Mouse (Mus musculus): ENCODE results near the gene Slc29a1.
"Not testable (repeated sequence)": the region's sequence is repeated elsewhere in the genome, so short reads cannot be mapped to it uniquely, and the experiment has no call there.

Gene Slc29a1

GRCm38 (mm10) chr17:45599446-45600242, at the start of gene Slc29a1:
TSS of gene Slc29a1 (minus strand) at chr17:45599606.
- in situ Hi-C loops (cut with MboI, MseI), result loop anchor here (10.0 kb wide), 1 partner anchor 1415 kb away; the partner anchor contains the start of gene Ubr2

DNA sequence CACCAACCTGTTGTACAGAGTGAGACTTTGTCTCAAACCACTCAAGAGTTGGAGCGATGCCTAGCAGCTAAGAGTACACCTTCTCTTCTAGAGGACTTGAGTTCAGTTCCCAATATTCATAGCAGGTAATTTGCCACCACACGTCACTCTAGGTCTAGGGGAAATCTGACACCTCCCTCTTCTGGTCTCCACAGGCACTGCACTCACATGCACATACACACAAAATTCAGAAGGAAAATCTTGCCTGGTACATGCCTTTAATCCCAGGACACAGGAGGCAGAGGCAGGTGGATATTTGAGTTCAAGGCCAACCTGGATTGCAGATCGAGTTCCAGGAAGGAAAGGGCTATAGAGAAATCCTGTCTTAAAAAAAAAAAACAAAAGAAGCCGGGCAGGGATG, 44.8 kb upstream of the Slc29a1 start:
- in situ Hi-C loops (cut with MboI, MseI), result no loop called here

DNA sequence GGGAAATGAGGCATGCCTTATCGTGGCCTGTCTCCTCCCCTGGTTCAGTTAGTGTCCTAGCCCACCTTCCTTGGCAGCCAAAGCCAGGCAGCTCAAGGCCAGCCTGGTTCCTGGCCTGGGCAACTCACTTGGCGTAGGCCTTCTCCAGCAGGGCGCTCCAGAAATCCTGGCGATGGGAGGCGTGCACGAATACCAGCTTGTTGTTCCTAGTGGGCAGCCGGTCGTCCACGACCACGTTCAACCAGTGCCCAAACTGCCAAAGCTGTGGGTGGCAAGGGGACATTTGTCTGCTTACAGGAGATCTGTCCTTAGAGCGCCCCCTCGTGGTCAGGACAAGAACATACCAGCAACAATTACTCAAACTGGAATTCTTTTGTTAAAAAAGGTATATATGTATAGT, 43.3 kb upstream of the Slc29a1 start:
- in situ Hi-C loops (cut with MboI, MseI), result no loop called here

- in situ Hi-C loops (cut with MboI, MseI), result no loop called here
Observed at GRCm38 (mm10) chr17:45641981-45642380, 42.6 kb upstream of the Slc29a1 start.

DNA sequence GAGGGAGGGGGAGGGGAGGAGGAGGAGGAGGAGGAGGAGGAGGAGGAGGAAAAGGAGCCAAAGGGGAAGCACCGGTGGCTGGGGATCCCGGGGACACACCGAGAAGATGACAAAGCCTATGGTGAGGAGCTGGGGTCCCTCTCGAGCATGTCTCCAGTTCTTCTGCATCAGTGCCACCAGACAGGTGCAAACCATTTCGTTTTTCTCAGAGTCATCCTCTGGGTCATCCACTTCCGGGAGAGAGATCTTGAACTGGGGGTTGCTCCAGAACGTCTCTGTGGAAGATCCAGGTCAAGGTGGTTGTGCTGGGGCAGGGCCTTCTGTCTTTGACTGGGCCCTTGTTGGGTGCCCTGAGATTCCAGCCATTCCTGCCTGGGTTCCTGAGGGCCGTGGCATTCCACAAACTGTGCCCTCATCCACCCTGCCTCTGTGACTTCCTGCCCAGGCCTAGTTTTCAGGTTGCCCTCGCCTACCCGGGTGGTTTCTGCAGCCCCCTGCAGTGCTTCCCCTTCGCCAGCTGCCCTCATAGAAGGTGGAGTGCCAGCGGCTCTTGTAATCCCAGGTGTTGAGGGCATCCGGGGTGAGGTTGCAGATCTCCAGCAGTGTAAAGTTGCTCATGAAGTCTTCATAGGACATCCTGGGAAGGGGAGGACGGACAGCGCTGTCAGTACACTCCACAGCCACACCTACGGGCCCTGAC, 39.3 kb upstream of the Slc29a1 start:
- in situ Hi-C loops (cut with MboI, MseI), result no loop called here

DNA sequence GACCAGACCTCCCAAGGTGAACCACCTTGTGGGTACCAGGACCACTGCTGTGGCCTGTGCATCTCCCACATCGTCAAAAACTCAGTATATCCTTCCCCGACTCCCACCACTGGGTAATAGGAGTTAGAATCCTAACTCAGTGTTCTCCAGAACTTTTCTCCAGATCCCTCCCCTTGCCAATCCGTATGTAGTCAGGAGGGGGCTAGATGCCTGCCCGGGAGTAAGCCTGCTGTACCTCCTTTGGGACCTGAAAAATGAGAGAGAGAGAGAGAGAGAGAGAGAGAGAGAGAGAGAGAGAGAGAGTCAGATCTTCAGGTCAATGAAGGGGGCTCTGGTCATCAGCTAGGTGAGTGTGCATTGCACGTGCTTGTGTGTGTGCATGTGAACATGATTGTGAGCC, 34.6 kb upstream of the Slc29a1 start:
- in situ Hi-C loops (cut with MboI, MseI), result no loop called here

DNA sequence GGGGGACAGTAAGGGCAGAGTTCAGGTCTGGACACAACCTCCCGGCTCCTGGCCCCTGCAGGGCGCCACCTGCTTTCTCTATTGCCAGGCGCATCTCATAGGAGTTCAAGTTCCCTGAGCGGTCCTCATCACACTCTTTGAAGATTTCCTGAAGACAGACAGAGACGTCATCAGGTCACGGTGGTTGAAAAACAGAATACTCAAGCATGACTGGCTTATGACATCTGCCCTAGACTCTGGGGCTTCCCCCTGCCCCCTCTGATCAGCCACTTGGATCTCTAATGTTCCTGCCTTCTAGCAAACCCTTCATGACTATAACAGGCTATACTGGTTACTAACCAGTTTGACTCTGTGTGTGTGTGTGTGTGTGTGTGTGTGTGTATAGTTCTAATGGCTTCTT, 32.5 kb upstream of the Slc29a1 start:
- in situ Hi-C loops (cut with MboI, MseI), result no loop called here

- in situ Hi-C loops (cut with MboI, MseI), result no loop called here
Observed at GRCm38 (mm10) chr17:45630992-45631391, 31.6 kb upstream of the Slc29a1 start.

GRCm38 (mm10) chr17:45629861-45630694, 30.7 kb upstream of the Slc29a1 start:
- in situ Hi-C loops (cut with MboI, MseI), result loop anchor here (5.0 kb wide), 1 partner anchor 43 kb away; no protein-coding TSS in a partner anchor

DNA sequence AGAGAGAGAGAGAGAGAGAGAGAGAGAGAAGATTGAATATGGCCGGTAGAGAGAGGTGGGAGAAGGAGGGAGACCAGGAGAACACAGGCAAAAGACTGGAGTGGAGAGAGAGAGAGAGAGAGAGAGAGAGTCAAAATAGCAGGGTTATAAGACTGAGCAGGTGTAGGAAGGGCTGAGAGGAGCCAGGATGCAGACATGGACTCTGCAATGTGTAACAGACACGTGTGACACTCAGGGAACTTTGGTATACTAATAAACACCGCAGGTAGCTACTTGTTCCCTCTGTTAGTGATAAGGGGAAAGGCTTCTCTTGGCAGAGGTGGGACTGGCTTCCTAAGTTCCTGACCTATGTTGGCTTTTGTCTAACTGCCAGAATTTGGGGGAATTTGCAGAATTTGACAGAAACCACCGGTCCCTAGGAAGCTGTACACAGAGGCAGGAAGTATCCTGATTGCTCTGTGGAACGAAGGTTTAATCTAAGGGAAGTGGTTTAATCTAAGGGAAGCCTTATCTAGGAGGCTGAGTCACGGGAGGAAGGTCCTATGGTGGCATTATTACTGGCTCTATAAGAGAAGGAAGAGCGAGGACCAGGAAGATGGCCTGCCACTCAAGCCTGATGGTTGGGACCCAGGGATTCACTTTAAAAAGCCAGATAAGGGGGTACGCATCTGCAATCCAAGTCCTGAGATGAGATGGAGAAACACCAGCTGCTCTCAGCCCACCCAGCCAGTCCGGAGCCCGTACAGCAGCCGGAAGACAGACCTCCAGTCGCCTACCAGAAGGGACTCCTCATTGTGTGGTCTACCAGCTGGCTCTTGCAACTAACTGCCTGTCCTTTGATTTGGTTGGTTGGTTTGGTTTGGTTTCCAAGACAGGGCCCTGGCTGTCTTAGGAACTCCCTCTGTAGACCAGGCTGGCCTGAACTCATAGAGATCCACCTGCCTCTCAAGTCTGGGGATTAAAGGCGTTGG, 29.8 kb upstream of the Slc29a1 start:
- in situ Hi-C loops (cut with MboI, MseI), result loop anchor here (5.0 kb wide), 1 partner anchor 42 kb away; no protein-coding TSS in a partner anchor

DNA sequence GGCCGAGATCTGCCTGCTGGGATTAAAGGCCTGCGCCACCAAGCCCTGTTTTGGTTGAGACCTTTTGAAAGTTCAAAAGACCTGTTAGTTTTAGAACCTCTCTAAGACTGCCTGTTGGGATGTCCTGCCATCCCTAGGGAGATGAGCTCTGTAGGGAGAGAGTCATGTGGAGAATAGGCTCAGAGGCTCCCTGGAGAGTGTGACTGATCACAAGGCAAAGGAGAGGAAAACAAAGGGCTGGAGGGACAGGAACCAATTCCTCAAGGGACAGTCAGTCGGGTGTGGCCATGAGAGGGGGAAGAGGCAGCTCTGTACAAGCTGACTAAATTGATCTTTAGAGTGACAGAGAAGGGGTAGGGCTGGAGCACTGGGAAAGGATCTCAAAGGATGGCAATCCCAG, 28.8 kb upstream of the Slc29a1 start:
- in situ Hi-C loops (cut with MboI, MseI), result loop anchor here (5.0 kb wide), 1 partner anchor 41 kb away; no protein-coding TSS in a partner anchor

DNA sequence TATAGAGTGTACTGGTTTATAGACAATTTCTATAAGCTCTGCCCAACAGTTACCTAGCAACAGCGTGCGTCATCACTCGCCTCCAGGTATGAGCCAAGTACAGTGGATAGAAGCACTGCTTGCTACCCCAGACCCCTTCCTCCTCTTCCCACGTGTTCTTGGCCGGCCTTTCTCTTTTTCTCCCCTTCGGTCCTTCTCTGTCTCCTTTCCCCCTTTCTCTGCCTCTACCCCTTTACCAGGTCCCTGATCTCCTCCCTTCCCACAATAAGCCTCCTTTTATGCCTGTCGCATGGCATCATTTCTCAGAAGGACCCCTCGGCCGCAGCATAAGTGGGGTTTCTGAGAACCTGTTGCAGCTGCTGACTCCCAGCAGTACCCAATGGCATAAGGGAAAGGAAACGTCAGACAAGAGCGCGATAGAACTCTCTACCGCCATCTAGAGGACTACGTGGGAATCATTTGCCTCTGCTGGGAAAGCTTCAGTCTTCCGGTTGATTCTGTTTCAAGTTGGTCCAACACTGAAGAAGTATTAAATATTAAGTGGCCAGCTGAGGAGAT, 27.2 kb upstream of the Slc29a1 start:
- in situ Hi-C loops (cut with MboI, MseI), result loop anchor here (5.0 kb wide), 1 partner anchor 39 kb away; no protein-coding TSS in a partner anchor

DNA sequence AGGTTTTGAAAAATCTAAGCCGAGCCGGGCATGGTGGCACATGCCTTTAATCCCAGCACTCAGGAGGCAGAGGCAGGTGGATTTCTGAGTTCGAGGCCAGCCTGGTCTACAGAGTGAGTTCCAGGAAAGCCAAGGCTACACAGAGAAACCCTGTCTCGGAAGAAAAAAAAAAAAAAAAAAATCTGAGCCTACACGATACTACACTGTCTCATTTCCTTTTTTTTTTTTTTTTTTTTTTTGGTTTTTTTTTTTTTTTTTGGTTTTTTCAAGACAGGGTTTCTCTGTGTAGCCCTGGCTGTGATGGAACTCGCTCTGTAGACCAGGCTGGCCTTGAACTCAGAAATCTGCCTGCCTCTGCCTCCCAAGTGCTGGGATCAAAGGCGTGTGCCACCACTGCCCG, 24.0 kb upstream of the Slc29a1 start:
- in situ Hi-C loops (cut with MboI, MseI), result not testable (repeated sequence)

GRCm38 (mm10) chr17:45619386-45620256, 20.2 kb upstream of the Slc29a1 start:
- in situ Hi-C loops (cut with MboI, MseI), result no loop called here

GRCm38 (mm10) chr17:45618941-45619385, 19.6 kb upstream of the Slc29a1 start:
- in situ Hi-C loops (cut with MboI, MseI), result no loop called here

DNA sequence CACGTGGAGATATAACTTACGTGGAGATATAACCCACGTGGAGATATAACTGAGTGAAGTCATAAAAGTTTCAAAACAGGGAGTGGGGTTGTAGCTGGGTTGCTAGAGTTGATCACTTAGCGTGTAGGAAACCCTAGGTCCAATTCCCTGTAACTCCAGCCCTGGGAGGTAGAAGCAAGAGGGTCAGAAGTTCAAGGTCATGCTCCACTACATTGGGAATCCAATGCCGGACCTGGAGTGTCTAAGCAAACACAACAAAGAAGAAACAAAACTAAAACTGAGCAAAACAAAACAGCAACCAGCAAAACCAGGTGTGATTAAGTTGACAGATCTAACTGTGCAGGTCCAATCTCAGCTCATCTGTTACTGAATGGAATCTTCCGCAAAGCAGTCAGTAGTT, 18.2 kb upstream of the Slc29a1 start:
- in situ Hi-C loops (cut with MboI, MseI), result no loop called here

- in situ Hi-C loops (cut with MboI, MseI), result no loop called here
Observed at GRCm38 (mm10) chr17:45616679-45617078, 17.3 kb upstream of the Slc29a1 start.

DNA sequence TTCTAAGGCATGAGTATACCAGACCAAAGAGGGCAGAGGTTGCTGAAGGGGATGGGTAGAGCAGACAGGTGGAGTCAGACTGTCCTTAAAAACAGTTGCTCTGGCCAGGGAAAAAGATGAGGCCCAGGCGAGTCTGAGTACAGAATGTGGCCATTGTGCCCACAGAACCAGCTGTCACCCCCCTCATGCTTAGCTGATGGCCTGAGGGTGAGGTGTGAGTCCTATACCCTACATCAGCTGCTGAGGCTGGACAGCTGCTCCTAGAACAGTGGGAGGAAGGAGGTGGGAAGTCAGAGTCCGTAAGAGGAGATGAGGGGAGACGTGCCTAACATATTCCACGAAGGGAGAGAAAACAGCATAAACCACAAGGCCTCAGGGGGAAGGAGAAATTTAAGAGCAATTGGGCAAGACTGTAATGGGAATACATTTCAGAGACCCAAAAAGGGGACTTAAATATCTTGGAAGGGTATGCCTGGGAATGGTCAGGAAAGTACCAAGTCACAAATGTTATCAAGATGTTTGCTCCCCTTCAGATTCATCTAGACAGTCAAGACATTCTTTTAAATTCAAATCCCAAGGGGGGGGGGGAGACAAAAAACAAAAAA, 16.7 kb upstream of the Slc29a1 start:
- in situ Hi-C loops (cut with MboI, MseI), result no loop called here

DNA sequence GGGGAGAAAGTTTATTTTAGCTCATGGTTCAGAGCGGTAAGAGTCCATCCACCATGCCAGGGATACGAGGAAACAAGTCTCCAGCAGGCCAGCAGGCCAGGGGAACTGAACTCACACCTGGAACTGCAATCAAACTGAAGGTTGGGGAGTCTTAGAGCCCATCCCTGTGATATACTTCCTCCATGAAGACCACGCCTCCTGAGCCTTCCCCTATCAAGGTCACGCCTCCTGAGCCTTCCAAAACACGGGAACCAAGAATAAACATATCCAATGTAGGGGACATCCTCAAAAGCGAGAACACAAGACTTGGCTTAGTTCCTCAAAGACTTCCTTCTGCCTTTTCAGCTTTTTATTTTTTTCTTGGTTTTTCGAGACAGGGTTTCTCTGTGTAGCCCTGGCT, 13.5 kb upstream of the Slc29a1 start:
- in situ Hi-C loops (cut with MboI, MseI), result no loop called here

Measured in T-helper 2 cell (primary cell).